Mouse (Mus musculus) MEL (cell line): ENCODE data around the gene Cdadc1.

ENCODE experiments used
- CTCF ChIP-seq, 3 experiments: IDR thresholded peaks in 2 of 3; conservative IDR thresholded peaks in 1 of 3; 2 replicates each; pipeline ENCODE4 v1.5.1; 2011 to 2012; ENCODE audit warnings: low read length in 3 of 3, low read depth in 2 of 3, mild to moderate bottlenecking in 2 of 3, improper control_type of control experiment in 1 of 3, inconsistent platforms in 1 of 3, mixed read lengths in 1 of 3, moderate library complexity in 1 of 3; ENCODE audit not compliant: control insufficient read depth in 1 of 3, insufficient read depth in 1 of 3, poor library complexity in 1 of 3, severe bottlenecking in 1 of 3
- E2F4 ChIP-seq: IDR thresholded peaks from 2 replicates; pipeline ENCODE4 v1.6.1; 2011; ENCODE audit warnings: low read depth, low read length, improper control_type of control experiment, borderline replicate concordance
- MAX ChIP-seq: IDR thresholded peaks from 2 replicates; pipeline ENCODE4 v1.6.1; 2011; ENCODE audit warnings: low read length, improper control_type of control experiment
- USF1 ChIP-seq: IDR thresholded peaks from 2 replicates; pipeline ENCODE4 v1.6.1; 2014; ENCODE audit warnings: low read depth, mild to moderate bottlenecking, inconsistent platforms, low read length, improper control_type of control experiment, moderate library complexity

- TF ChIP-seq E2F4 (no peak), USF1 (no peak), MAX (no peak), CTCF (IDR thresholded peaks at IDR 0.05 in 2 of 3, conservative IDR thresholded peaks at IDR 0.05 in 1 of 3; ENCODE audit: control insufficient read depth in 1 of 3, insufficient read depth in 1 of 3, low read depth in 2 of 3, low read length in 3 of 3, poor library complexity in 1 of 3, severe bottlenecking in 1 of 3) (no peak)
These were observed 59.8 kb downstream of the Cdadc1 start for GRCm38 (mm10) chr14:59537829-59538432.
